Mouse (Mus musculus) MEL (cell line): Measurements from ENCODE around the gene Fbp1. TPM values are rescaled to one million over a fixed set of nuclear protein-coding genes. Genes with fewer than 3 reads are reported as not detected.

Experiments used
- BHLHE40 ChIP-seq: IDR thresholded peaks from 2 replicates; pipeline ENCODE4 v1.6.1; 2012; ENCODE audit warnings: low read depth, mild to moderate bottlenecking, inconsistent platforms, low read length, improper control_type of control experiment, borderline replicate concordance
- CHD1 ChIP-seq: IDR thresholded peaks from 2 replicates; pipeline ENCODE4 v1.6.1; 2012; ENCODE audit warnings: low read depth, mild to moderate bottlenecking, inconsistent platforms, low read length, improper control_type of control experiment
- ETS1 ChIP-seq: IDR thresholded peaks from 2 replicates; pipeline ENCODE4 v1.6.1; 2012; ENCODE audit warnings: low read depth, mild to moderate bottlenecking, inconsistent platforms, low read length, improper control_type of control experiment, moderate library complexity
- GABPA ChIP-seq: IDR thresholded peaks from 2 replicates; pipeline ENCODE4 v1.6.1; 2012; ENCODE audit warnings: low read depth, mild to moderate bottlenecking, inconsistent platforms, low read length, improper control_type of control experiment, moderate library complexity
- GATA1 ChIP-seq: IDR thresholded peaks from 2 replicates; pipeline ENCODE4 v1.6.1; 2011; ENCODE audit warnings: low read depth, low read length, improper control_type of control experiment
- HCFC1 ChIP-seq: IDR thresholded peaks from 2 replicates; pipeline ENCODE4 v1.6.1; 2012; ENCODE audit warnings: low read depth, mild to moderate bottlenecking, inconsistent platforms, low read length, improper control_type of control experiment, moderate library complexity
- MAZ ChIP-seq: IDR thresholded peaks from 2 replicates; pipeline ENCODE4 v1.6.1; 2012; ENCODE audit warnings: low read depth, mild to moderate bottlenecking, inconsistent platforms, low read length, improper control_type of control experiment
- MXI1 ChIP-seq: IDR thresholded peaks from 2 replicates; pipeline ENCODE4 v1.6.1; 2011; ENCODE audit warnings: mild to moderate bottlenecking, low read depth, low read length, improper control_type of control experiment
- MYB ChIP-seq: IDR thresholded peaks from 2 replicates; pipeline ENCODE4 v1.6.1; 2011; ENCODE audit warnings: mild to moderate bottlenecking, low read depth, low read length, improper control_type of control experiment
- NRF1 ChIP-seq: IDR thresholded peaks from 2 replicates; pipeline ENCODE4 v1.6.1; 2014; ENCODE audit warnings: low read depth, mild to moderate bottlenecking, inconsistent platforms, low read length, improper control_type of control experiment, moderate library complexity; ENCODE audit not compliant: poor library complexity, insufficient read depth, severe bottlenecking
- POLR2A ChIP-seq, 2 experiments: IDR thresholded peaks; 2 replicates each; pipeline ENCODE4 v1.6.1; 2011 to 2012; ENCODE audit warnings: low read length in 2 of 2, mild to moderate bottlenecking in 2 of 2, control low read depth in 1 of 2, improper control_type of control experiment in 1 of 2, low read depth in 1 of 2, moderate library complexity in 1 of 2; ENCODE audit not compliant: control insufficient read depth in 1 of 2, insufficient read depth in 1 of 2, poor library complexity in 1 of 2
- POLR2AphosphoS2 ChIP-seq: IDR thresholded peaks from 2 replicates; pipeline ENCODE4 v1.6.1; 2011; ENCODE audit warnings: low read length, improper control_type of control experiment
- POLR2AphosphoS5 ChIP-seq: IDR thresholded peaks from 2 replicates; pipeline ENCODE4 v1.6.1; 2012; ENCODE audit warnings: low read depth, borderline replicate concordance, mild to moderate bottlenecking, inconsistent platforms, low read length, moderate library complexity, mixed read lengths
- RCOR1 ChIP-seq: IDR thresholded peaks from 2 replicates; pipeline ENCODE4 v1.6.1; 2012; ENCODE audit warnings: low read depth, mild to moderate bottlenecking, inconsistent platforms, low read length, improper control_type of control experiment
- TAL1 ChIP-seq: IDR thresholded peaks from 2 replicates; pipeline ENCODE4 v1.6.1; 2012; ENCODE audit warnings: mild to moderate bottlenecking, inconsistent platforms, low read length, moderate library complexity, mixed read lengths
- TBP ChIP-seq: IDR thresholded peaks from 2 replicates; pipeline ENCODE4 v1.8.0; 2011; ENCODE audit warnings: low read depth, low read length, improper control_type of control experiment
- TCF12 ChIP-seq: IDR thresholded peaks from 2 replicates; pipeline ENCODE4 v1.6.1; 2014; ENCODE audit warnings: low read depth, mild to moderate bottlenecking, inconsistent platforms, low read length, improper control_type of control experiment, moderate library complexity
- UBTF ChIP-seq: IDR thresholded peaks from 2 replicates; pipeline ENCODE4 v1.6.1; 2012; ENCODE audit warnings: low read depth, mild to moderate bottlenecking, inconsistent platforms, low read length, improper control_type of control experiment, moderate library complexity, borderline replicate concordance; ENCODE audit not compliant: insufficient read depth
- USF1 ChIP-seq: IDR thresholded peaks from 2 replicates; pipeline ENCODE4 v1.6.1; 2014; ENCODE audit warnings: low read depth, mild to moderate bottlenecking, inconsistent platforms, low read length, improper control_type of control experiment, moderate library complexity
- USF2 ChIP-seq, 2 experiments: IDR thresholded peaks; 2 replicates each; pipeline ENCODE4 v1.6.1; 2011 to 2012; ENCODE audit warnings: improper control_type of control experiment in 2 of 2, low read length in 2 of 2, borderline replicate concordance in 1 of 2, inconsistent platforms in 1 of 2, low read depth in 1 of 2, mild to moderate bottlenecking in 1 of 2; ENCODE audit not compliant: insufficient read depth in 1 of 2
- ZC3H11A ChIP-seq: IDR thresholded peaks from 2 replicates; pipeline ENCODE4 v1.6.1; 2012; ENCODE audit warnings: low read depth, mild to moderate bottlenecking, inconsistent platforms, low read length, improper control_type of control experiment
- ZKSCAN1 ChIP-seq: IDR thresholded peaks from 2 replicates; pipeline ENCODE4 v1.6.1; 2012; ENCODE audit warnings: low read depth, mild to moderate bottlenecking, inconsistent platforms, low read length, improper control_type of control experiment, moderate library complexity
- ZNF384 ChIP-seq: IDR thresholded peaks from 2 replicates; pipeline ENCODE4 v1.6.1; 2012; ENCODE audit warnings: low read depth, mild to moderate bottlenecking, inconsistent platforms, low read length, improper control_type of control experiment
- polyA plus RNA-seq, 2 experiments: library from polyadenylated mRNA; stranded (reverse) in 1 of 2; unstranded in 1 of 2; fragments of >175 nt in 1 of 2; fragments of >200 nt in 1 of 2; gene quantifications; 2 replicates each; pipeline versions ENCODE4 v1.2.1 to v1.2.4; 2012; ENCODE audit warnings: low replicate concordance in 2 of 2, low read depth in 1 of 2; ENCODE audit not compliant: insufficient read length in 2 of 2, insufficient read depth in 1 of 2, missing spikeins in 1 of 2
- total RNA-seq: library from RNA; depleted of rRNA; stranded (reverse); fragments of 300-350 nt; gene quantifications from 2 replicates; pipeline ENCODE4 v1.2.3, GENCODE M21; 2012

Fbp1 gene
- total and polyA plus RNA-seq, 3 experiments, result not detected

DNA sequence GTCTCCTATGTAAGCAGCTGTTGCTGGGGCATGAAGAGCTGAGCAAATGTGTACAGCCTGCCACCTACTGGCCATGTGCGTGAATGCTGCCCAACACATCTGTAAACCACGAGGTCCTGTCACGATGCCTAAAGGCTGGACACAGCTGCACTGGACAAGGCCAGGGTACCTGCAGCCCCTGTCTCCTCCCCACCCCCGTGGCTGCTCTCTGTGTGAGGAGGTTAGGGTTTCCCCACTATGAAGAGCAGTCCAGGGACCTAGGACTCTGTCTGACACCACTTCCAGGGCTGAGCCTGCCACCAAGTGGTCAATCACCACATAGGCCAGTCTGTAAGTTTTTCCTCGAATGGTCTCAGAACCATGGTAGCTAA lies 31.8 kb downstream of the Fbp1 start (continued):
- peak; percentile 55; the same call in 1 of the 2 replicates for TF ChIP-seq HCFC1
- TF ChIP-seq TCF12, result no peak
- TF ChIP-seq TAL1, result no peak
- TF ChIP-seq NRF1, result no peak
- TF ChIP-seq BHLHE40, result peak; percentile 63
- TF ChIP-seq USF1, result 0 out of 2 replicates have a peak, but pooled peaks have one; percentile 46
- 0 out of 4 replicates have a peak, but pooled peaks of 1 of the 2 experiments have one; percentile 10 for TF ChIP-seq POLR2A (IDR thresholded peaks at IDR 0.05; ENCODE audit: control insufficient read depth in 1 of 2, insufficient read depth in 1 of 2, low read depth in 1 of 2, low read length in 2 of 2, poor library complexity in 1 of 2)
- TF ChIP-seq CHD1, result no peak
- peak; percentile 32; the same call in 1 of the 2 replicates for TF ChIP-seq ETS1
- TF ChIP-seq MXI1, result peak; percentile 92
- TF ChIP-seq UBTF, result no peak
- peak; percentile 78 for TF ChIP-seq ZC3H11A
- TF ChIP-seq RCOR1, result no peak
- TF ChIP-seq ZNF384, result no peak
- no peak for TF ChIP-seq ZKSCAN1
- no peak for TF ChIP-seq GATA1
- peak; percentile 72; the same call in 1 of the 2 replicates for TF ChIP-seq MAZ
- no peak for TF ChIP-seq POLR2AphosphoS5
- TF ChIP-seq MYB, result peak; percentile 26; the same call in 1 of the 2 replicates
- no peak for TF ChIP-seq USF2 (IDR thresholded peaks at IDR 0.05; ENCODE audit: borderline replicate concordance in 1 of 2, insufficient read depth in 1 of 2, low read depth in 1 of 2, low read length in 2 of 2)
- TF ChIP-seq TBP, result 0 out of 2 replicates have a peak, but pooled peaks have one; percentile 45
- no peak for TF ChIP-seq POLR2AphosphoS2
- TF ChIP-seq GABPA, result no peak
